ENCODE assay signal across 9 mouse cellular contexts in the genomic region with DNA sequence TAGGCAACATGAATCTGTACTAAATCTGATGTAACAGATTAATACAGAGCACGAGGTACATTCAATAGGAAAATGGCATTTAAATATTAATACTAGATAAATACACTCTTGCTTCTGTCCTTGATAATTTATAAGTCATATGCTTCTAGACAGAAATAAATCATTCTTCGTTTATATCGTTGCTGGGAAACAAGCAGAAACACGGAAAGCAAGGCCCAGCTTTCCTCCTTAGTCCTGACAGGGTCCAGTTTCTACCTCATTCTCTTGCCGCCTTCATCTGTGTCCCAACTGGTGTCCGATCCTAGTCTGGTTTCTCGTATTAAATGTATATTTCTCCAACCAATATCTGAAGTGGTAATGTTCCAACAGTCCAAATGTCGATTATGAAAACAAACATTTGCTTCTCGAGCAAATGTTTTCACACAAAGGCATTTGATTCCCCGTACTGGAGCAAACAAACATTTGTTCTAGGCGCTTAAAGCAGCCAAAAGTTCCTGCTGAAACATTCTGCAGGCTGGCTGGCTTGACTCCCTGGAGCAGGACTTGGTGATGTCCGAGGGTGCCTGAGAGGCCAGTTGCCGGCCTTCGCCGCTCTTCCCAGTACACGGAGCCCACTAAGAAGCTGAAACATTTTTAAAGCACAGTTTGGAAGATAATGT.
DNase-seq lines count a peak whose midpoint lies in the region; ATAC-seq and TF ChIP-seq lines count a peak whose summit lies in the region.
"Had no signal": no experiment of that assay in that cellular context is flagged by ENCODE, and none has a peak within 500 bp of the region (broad histone marks: within the 10 kb centered on the region; RNA-seq: fewer than 3 reads in every experiment).

No protein-coding gene starts in this region.

- TF ChIP-seq POLR2A in liver, adult 2 months (IDR thresholded peaks at IDR 0.05; ENCODE audit: extremely low read depth, insufficient read depth, low read length) = no peak

- H3K4me1 ChIP-seq in liver, adult 2 months (ENCODE audit: control insufficient read depth, insufficient read depth, low read length) = peaks cover 14% of the 10 kb centered on the region
- no peaks in the 10 kb centered on the region for H3K4me1 ChIP-seq in liver, embryonic 11.5 days (replicated peaks; ENCODE audit: control insufficient read depth, insufficient read depth, low read length)
- peaks cover 6% of the 10 kb centered on the region for H3K4me1 ChIP-seq in limb, embryonic 10.5 days
- H3K4me1 ChIP-seq in neural tube, embryonic 14.5 days (ENCODE audit: control insufficient read depth, insufficient read depth, low read length) = peaks cover 18% of the 10 kb centered on the region; the same call in 1 of the 2 replicates

- WGBS in liver, adult 2 months = 16% methylated on average over 16 of the region's 16 CpGs
- WGBS in liver, embryonic 11.5 days = 76% methylated on average over 16 of the region's 16 CpGs
- WGBS in limb, embryonic 10.5 days = 77% methylated on average over 16 of the region's 16 CpGs
- WGBS in neural tube, embryonic 14.5 days = 44% methylated on average over 16 of the region's 16 CpGs

- TF ChIP-seq CTCF in liver, adult 2 months (IDR thresholded peaks at IDR 0.05; ENCODE audit: low read depth, low read length) = no peak

- H3K27ac ChIP-seq in liver, adult 2 months (replicated peaks; ENCODE audit: insufficient read depth, low read depth, low read length) = peak overlapping the region; percentile 70
- H3K27ac ChIP-seq in liver, embryonic 11.5 days (ENCODE audit: low read depth, low read length) = no peak overlapping the region
- peak overlapping the region; percentile 70; the same call in 1 of the 2 replicates for H3K27ac ChIP-seq in limb, embryonic 10.5 days
- H3K27ac ChIP-seq in neural tube, embryonic 14.5 days (ENCODE audit: low read depth, low read length) = peak overlapping the region; percentile 36; the same call in 1 of the 2 replicates
- H3K27ac ChIP-seq: embryonic facial prominence, embryonic 12.5 days had no signal

- peak; percentile 88 for DNase-seq in liver, adult 2 months (ENCODE audit: extremely low read depth, low read depth, low spot score)
- no peak for DNase-seq in liver, embryonic 11.5 days (ENCODE audit: low spot score)
- peak; percentile 42 to 53 for DNase-seq in heart, postnatal 14 days
- no peak for DNase-seq in limb, embryonic 10.5 days (ENCODE audit: low spot score)
- no peak for DNase-seq in spleen, postnatal 36 days (ENCODE audit: low spot score in 2 of 2)
- no peak for DNase-seq in layer of hippocampus, adult 11-12 months (ENCODE audit: low spot score)

- no peaks in the 10 kb centered on the region for H3K9me3 ChIP-seq in liver, embryonic 11.5 days (ENCODE audit: control insufficient read depth, low read length)
- no peaks in the 10 kb centered on the region for H3K9me3 ChIP-seq in limb, embryonic 10.5 days (replicated peaks)
- H3K9me3 ChIP-seq in neural tube, embryonic 14.5 days (ENCODE audit: control insufficient read depth, low read length) = no peaks in the 10 kb centered on the region
- H3K9me3 ChIP-seq: embryonic facial prominence, embryonic 12.5 days had no signal

- no peak overlapping the region for H3K4me3 ChIP-seq in liver, adult 2 months (ENCODE audit: insufficient read depth, low read depth, low read length)
- no peak overlapping the region for H3K4me3 ChIP-seq in liver, embryonic 11.5 days (ENCODE audit: low read depth, low read length)
- no peak overlapping the region for H3K4me3 ChIP-seq in limb, embryonic 10.5 days
- H3K4me3 ChIP-seq in neural tube, embryonic 14.5 days (ENCODE audit: low read depth, low read length) = no peak overlapping the region
- H3K4me3 ChIP-seq: embryonic facial prominence, embryonic 12.5 days had no signal

- H3K27me3 ChIP-seq in liver, adult 2 months (ENCODE audit: control insufficient read depth, insufficient read depth, low read length) = no peaks in the 10 kb centered on the region
- H3K27me3 ChIP-seq in liver, embryonic 11.5 days (replicated peaks; ENCODE audit: control insufficient read depth, insufficient read depth, low read length) = no peaks in the 10 kb centered on the region
- no peaks in the 10 kb centered on the region for H3K27me3 ChIP-seq in limb, embryonic 10.5 days (ENCODE audit: low read depth, poor library complexity, severe bottlenecking)
- no peaks in the 10 kb centered on the region for H3K27me3 ChIP-seq in neural tube, embryonic 14.5 days (ENCODE audit: control insufficient read depth, insufficient read depth, low read length)
- H3K27me3 ChIP-seq: embryonic facial prominence, embryonic 12.5 days had no signal

- no peak for ATAC-seq in liver, embryonic 11.5 days (replicated peaks; ENCODE audit: low FRiP score)
- ATAC-seq in neural tube, embryonic 14.5 days (ENCODE audit: low read depth) = no peak
- ATAC-seq in activated CD4-positive, CD25-positive, alpha-beta regulatory T cell, adult 4 months = no peak

- H3K79me2 ChIP-seq in liver, adult 2 months (ENCODE audit: control insufficient read depth, insufficient read depth, low read length) = no peaks in the 10 kb centered on the region

- no peak overlapping the region for H3K4me2 ChIP-seq in liver, embryonic 11.5 days
- H3K4me2 ChIP-seq in neural tube, embryonic 14.5 days (ENCODE audit: low read depth, low read length) = no peak overlapping the region
- H3K4me2 ChIP-seq: embryonic facial prominence, embryonic 12.5 days had no signal

- no peaks in the 10 kb centered on the region for H3K36me3 ChIP-seq in liver, adult 2 months (ENCODE audit: control insufficient read depth, insufficient read depth, low read length)
- H3K36me3 ChIP-seq in liver, embryonic 11.5 days (ENCODE audit: control insufficient read depth, insufficient read depth, low read length) = no peaks in the 10 kb centered on the region
- H3K36me3 ChIP-seq in limb, embryonic 10.5 days = no peaks in the 10 kb centered on the region
- H3K36me3 ChIP-seq in neural tube, embryonic 14.5 days (ENCODE audit: control insufficient read depth, insufficient read depth, low read length) = no peaks in the 10 kb centered on the region
- H3K36me3 ChIP-seq: embryonic facial prominence, embryonic 12.5 days had no signal

- intact Hi-C loops in heart, postnatal 14 days (cut with DNase I) = no loop called here

- H3K9ac ChIP-seq in liver, adult 2 months (ENCODE audit: low read depth, low read length) = peak overlapping the region; percentile 55; the same call in 1 of the 2 replicates
- H3K9ac ChIP-seq in liver, embryonic 11.5 days (ENCODE audit: low read depth, low read length) = no peak overlapping the region
- no peak overlapping the region for H3K9ac ChIP-seq in neural tube, embryonic 14.5 days (replicated peaks; ENCODE audit: low read depth, low read length)
- H3K9ac ChIP-seq: embryonic facial prominence, embryonic 12.5 days had no signal

Comparison
In these comparisons a context has a peak if more than half of its experiments do, and no peak if none do; other contexts are left out.
1. DNase-seq: peak in liver, adult 2 months (single experiment) and heart, postnatal 14 days (2 of 2); none in liver, embryonic 11.5 days (single experiment), limb, embryonic 10.5 days (single experiment), spleen, postnatal 36 days (0 of 2) and layer of hippocampus, adult 11-12 months (single experiment).